Mouse (Mus musculus): Measurements from ENCODE around the gene Gpr107. TPM values are rescaled to one million over a fixed set of nuclear protein-coding genes. Genes with fewer than 3 reads are reported as not detected.
A peak's percentile ranks its signal among the peaks of the same experiment; 100 is the strongest.

Gene Gpr107
- total RNA-seq, 2 experiments from 2014 or later, result 8.9 to 24.7 TPM

DNA sequence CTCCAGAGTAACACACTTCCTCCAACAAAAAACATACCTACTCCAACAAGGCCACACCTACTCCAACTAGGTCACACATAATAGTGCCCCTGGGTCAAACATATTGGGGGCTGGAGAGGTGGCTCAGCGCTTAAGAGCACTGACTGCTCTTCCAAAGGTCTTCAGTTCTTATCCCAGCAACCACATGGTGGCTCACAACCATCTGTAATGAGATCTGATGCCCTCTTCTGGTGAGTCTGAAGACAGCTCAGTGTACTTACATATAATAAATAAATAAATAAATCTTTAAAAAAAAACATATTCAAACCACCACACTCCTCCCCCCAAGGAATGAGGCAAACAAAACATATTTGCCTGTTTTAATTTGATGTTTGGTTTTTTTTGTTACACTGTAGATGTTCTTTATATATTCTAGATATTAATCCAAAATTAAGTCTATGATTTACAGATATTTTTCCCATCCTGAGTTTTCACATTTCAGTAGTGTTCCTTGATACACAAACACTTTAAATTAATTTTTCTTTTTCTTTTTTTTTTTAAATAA is 76.7 kb downstream of the Gpr107 start:
- ATAC-seq (replicated peaks; ENCODE audit: low FRiP score, poor library complexity, severe bottlenecking), result no peak

DNA sequence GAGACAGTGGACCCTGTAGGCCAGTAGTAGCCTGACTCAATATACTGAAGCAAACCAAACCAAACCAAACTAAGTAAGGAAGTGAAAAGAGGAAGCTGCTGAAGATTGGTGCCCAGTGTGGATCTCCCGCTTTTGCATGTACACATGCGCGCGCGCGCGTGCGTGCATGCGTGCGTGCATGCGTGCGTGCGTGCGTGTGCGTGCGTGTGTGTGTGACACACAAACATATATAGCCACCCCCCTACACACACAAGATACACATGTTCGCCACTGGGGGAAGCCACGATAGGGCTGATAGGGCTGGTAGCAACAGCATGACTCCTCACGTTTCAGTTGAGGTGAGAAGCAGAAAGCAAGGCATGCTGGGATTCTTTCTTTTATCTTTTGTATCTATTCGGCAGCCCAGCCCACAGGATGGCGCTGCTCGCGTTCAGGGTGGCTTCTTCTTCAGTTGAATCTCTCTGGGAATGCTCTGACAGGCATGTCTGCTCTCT is 87.1 kb downstream of the Gpr107 start:
- no peak for ATAC-seq (replicated peaks; ENCODE audit: low FRiP score, poor library complexity, severe bottlenecking)

DNA sequence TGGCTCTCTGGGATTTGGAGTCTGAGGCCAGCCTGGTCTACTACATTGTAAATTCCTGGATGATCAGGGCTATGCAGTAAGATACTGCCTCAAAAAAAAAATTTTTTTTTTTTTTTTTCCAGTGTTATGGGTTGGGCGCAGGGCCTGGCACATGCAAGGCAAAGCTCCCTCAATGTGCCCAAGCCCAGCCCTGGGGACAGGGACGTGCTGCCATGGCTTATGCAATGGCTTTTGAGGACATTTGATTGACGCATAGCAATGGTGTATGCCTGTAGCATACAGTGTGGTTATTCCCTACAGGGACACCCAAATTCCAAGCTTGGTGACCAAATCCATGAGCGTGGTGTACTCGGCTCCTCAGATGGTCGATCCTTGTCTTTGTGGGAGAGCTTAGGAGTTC is 87.7 kb downstream of the Gpr107 start:
- no peak for ATAC-seq (replicated peaks; ENCODE audit: low FRiP score, poor library complexity, severe bottlenecking)

DNA sequence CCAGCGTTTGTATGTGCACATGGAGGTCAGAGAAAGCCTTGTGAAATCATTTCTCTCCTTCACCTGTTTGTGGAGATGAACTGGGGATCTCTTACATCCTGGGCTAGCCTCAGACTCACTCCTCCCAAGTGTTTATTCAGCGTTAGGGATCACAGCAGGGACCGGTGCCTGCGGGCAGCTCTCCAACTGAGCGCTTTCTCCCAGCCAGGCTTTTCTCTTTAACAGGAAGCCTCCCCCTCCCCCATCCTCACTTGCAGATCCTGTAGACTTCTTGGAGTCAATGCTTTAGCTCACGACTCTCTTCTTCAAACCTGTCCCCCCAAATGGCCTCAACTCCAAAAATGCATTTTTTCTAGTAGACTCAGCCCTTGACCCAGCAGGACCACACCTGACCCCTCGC is 89.5 kb downstream of the Gpr107 start:
- no peak for ATAC-seq (replicated peaks; ENCODE audit: low FRiP score, poor library complexity, severe bottlenecking)

DNA sequence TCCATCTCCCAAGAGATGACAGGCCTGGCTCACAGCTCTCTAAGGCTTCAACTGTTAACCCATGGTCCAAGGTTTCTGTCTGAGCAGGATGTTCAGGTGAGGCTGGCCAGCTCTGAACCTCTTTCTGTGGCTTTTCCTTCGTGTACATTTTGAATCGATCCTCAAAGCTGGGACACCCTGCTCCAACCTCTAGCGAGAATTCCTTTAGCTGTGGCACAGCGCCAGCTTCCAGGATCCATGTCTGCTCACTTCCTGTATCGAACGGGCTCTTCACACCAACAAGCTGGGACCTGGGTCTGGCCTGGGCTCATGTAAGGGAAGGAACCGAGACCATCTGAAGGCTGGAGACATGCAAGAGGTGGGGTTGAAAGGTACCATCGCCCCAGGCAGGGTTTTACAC is 92.1 kb downstream of the Gpr107 start:
- ATAC-seq (replicated peaks; ENCODE audit: low FRiP score, poor library complexity, severe bottlenecking), result no peak

DNA sequence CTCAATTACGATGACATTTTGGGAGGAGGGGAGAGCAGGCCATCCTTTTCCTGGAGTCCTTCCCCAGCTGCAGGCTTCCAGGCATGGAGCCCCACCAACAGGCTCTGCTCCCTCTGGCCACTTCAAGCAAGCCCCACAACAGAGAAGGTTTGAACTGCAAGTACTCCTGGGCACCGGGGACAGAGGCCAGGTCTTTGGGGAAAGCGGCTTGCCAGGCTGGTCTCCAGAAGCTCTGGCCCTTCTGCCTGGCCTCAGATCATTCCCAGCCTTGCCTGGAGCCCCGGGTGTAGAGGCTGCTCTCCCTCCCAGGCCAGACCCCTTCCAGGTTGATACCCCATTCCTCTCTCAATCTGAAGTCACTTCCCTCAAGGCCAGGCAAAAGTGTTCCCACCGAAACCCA is 92.9 kb downstream of the Gpr107 start:
- ATAC-seq (replicated peaks; ENCODE audit: low FRiP score, poor library complexity, severe bottlenecking), result no peak

DNA sequence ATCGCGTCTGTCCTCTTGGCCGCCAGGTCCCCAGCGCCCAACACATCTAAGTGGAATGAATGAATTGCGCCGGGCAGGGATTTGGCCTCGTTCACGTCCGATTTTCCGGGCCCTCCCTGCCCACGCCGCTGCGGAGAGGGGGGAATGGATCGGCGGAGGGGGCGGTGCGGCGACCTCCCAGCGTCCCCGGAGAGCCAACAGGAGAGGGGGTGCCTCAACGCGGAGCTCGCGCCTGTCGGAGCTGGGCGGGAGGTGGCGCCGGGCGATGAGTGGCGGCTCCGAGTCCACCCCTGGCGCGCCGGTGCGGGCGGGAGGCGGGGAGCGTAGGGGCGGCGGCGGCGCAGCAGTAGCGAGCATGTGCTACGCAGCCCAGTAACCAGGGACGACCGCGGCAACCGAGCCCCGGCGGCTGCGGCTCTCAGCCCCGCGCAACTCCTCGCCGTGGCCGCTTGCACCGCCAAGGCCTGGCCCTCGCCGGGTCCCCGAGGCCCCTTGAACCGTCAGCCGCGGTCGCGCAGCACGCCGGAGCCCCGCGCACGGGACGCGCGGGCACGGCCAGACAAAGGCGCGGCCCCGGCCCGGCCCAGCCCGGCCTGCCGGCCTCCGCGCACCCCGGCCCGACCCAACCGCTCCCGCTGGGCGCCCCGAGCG is 93.5 kb downstream of the Gpr107 start, which contains the start of gene Ncs1:
Gene Ncs1 (plus strand): TSS at position 333 of the 651 bp plus-strand sequence.
- ATAC-seq (replicated peaks; ENCODE audit: low FRiP score, poor library complexity, severe bottlenecking), result no peak

DNA sequence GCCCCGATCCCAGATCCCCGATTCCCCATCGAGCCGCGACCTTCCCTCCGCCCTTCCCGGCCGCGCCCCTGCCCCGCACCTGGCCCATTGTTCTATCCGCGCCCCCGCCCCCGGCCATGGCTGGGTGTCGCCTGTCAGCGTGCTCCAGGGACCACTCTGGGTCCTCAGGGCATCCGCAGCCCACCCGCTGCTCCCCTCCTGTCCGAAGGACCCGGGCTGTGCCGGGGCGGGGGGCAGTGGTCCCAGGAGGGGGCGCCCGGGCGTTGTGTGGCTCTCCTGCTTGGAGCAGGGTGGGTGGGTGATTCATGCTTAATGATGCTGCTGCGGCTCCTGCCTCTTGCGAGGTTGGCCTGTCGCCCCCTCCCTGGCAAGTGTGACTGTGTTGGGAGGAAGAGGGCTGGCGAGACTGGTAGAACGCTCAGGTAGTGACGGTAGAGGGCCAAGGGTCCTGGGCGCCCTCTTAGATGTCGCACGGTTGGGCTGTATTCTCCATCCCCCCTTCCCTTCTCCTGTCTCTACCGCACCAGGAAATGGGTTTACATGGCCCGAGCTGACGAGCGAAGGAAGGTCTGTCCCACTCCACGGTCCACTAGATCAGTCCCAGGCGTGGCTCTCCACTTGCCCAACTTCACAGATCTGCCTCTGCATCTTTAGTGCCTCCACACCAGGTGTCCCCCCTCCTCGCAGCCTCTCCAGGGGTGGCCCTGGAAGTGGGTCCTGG is 94.3 kb downstream of the Gpr107 start:
- no peak for ATAC-seq (replicated peaks; ENCODE audit: low FRiP score, poor library complexity, severe bottlenecking)

DNA sequence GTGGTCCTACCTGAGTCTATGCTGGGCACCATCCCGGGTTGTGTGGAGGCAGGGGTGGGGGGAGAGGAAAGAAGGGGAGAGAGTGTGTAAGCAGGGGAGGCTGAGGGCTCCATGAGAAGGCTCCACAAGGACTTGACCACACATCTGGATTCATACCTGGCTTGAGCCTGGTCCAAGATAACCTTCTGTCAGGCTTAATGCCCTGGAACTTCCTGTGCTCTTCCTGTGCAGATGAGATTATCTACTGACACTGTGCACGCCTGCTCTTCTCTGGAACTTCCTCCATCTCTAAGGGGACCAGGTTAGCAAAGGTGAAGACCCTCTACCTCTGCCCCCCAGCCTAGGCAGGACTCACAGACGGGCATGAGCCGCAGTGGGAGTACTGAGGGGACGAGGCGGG is 96.7 kb downstream of the Gpr107 start:
- no peak for ATAC-seq (replicated peaks; ENCODE audit: low FRiP score, poor library complexity, severe bottlenecking)

DNA sequence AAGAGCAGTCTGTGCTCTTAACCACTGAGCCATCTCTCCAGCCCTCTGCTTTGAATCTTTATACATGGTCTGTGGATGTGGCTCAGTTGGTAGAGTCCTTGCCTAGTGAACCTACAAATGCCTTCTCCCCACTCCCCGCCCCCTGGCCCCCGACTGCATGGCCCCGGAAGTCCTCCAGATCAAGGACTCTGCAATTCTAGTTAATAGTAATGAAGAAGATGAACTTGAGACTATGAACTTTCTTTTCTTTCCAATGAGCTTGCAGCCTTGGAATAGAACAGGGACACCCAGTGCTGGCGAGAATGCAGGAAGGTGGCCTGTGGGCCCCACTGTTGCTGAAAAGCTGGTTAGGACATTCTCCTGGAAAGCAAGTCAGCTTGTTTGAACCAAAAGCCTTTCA is 100.1 kb downstream of the Gpr107 start:
- no peak for ATAC-seq (replicated peaks; ENCODE audit: low FRiP score, poor library complexity, severe bottlenecking)

DNA sequence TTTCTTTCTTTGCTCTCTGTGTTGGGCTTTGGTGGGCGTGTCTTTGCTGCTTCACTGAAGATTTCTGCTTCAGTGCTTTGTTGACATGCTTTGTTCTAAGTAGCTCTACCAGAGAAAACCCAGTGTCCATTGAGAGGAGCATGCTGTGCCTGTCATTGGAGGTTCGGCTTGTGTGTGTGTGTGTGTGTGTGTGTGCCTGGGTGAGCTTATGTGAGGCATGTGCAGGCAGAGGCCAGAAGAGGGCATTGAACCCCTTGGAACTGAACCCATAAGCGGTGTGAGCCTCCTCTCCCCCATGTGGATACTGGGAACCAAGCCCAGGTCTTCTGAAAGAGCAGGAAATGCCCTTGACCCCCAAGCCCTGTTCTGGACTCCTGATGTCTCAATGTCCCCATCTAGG is 101.3 kb downstream of the Gpr107 start:
- no peak for ATAC-seq (replicated peaks; ENCODE audit: low FRiP score, poor library complexity, severe bottlenecking)

DNA sequence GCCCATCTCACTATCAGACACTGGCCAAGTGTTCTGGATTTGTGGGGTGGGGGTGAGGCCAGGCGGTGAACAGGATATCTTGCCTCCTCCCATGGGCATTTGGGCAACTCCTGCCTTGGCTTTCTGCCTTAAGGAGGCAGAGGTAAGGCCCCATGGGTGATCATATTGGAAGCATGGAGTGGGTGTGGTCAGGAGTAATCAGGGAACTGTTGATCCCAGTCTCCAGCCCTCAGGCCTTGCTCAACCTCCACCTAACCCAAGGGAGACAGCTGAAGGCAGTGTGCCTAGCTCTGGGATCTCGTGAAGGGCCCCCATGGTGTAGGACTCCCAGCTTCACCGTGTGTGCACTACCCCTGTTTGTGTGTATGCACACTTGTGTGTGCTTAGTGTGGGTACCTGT is 102.7 kb downstream of the Gpr107 start:
- ATAC-seq (replicated peaks; ENCODE audit: low FRiP score, poor library complexity, severe bottlenecking), result 0 out of 2 replicates have a peak, but pooled peaks have one; percentile 31

DNA sequence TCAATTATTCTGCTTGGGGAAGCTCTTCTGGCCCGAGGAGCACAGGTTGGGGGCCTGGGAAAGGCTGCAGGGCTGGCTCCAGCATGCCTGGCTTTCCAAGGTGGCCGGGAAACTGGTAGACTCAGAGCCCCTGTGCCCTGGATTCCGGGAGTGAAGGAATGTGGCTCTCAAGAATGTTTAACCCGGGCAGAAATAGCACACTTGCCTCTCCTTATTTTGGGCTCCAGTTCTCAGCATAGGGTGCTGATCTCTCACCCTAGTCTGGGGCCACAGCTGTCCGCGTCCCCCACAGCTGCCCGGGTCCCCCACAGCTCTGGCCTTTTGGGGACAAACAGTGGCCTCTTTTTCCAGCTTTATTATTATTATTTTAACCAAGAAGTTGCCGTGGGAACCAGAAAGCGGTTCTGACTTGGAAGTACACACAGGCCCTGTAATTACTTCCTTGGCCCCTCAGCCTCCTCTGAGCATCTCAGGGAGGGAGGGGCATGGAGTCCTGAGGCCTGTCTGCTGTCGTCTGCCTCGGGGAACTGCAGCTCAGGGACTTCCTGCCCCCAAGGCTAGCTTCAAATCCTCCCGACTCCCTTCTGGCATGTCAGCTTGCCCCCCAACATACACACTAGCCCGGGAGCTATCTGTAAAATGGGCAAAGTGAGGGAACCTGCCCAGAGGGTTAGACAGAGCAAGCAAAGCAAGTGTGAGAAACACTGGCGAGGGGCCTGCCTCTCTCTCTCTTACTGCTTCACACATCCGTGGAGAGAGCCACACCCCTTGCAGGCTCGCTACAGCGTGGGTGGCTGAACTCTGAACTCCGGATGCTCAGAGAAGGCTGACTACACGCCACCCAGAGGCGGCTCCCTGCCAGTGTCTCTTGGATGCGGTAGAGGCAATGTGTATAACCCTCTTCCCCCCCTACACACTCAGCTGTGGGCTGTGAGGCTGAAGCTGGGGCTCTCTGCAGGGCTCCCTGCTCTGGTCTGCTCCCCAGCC is 104.1 kb downstream of the Gpr107 start:
- ATAC-seq (replicated peaks; ENCODE audit: low FRiP score, poor library complexity, severe bottlenecking), result no peak

DNA sequence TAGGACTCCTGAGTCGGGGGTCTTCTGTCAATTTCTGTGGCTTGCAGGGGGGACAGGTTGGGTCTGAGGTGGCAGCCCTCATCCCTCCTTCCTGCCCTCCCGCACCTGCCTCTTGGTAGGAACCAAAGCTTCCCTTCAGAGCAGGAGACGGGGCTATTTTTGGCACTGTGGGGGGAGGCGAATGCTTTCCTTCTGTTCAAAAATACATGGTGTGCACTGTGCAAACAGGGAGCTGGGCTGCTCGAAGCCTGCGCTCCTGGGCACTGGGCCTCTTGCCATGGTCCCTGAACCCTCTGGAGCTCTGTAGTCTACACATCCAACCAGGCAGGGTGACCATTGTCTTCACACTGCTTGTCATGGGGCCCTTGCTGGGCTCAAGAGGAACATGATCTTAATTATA is 105.0 kb downstream of the Gpr107 start:
- ATAC-seq (replicated peaks; ENCODE audit: low FRiP score, poor library complexity, severe bottlenecking), result no peak

DNA sequence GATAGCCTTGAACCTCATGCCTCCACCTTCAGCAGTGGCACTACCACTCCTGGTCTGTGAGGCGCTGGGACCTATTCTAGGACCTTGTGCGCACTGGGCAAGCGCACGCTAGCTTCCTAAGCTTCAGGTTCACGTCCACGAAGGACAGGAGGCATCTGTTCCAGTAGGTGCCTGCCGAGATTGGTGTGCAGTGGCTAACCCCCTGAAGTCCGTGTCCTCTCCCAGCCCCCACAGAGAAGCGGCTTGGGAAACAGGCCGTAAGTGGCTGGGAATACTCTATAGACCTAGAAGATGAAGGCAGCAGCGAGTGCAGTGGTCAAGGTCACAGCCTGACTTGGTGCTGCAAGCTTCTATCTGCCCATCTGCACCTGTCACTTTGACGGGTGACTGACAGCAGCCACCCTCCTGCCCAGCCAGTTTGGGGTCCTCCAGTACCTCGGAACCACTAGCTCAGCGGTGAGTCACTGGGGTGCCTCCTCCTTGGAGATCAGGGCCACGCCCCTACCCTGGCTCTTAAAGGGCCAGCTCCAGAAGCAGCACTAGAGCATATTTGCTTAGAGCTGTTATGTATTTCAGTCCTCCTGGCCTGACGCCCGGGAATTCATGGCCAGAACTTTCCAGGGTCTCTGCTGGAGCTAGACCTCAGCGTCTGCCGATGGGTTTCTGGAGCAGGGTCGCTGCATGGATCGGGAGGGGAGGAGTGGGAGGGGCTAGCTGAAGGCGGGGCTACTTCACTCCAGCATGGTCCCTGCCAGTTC is 106.7 kb downstream of the Gpr107 start:
- no peak for ATAC-seq (replicated peaks; ENCODE audit: low FRiP score, poor library complexity, severe bottlenecking)

DNA sequence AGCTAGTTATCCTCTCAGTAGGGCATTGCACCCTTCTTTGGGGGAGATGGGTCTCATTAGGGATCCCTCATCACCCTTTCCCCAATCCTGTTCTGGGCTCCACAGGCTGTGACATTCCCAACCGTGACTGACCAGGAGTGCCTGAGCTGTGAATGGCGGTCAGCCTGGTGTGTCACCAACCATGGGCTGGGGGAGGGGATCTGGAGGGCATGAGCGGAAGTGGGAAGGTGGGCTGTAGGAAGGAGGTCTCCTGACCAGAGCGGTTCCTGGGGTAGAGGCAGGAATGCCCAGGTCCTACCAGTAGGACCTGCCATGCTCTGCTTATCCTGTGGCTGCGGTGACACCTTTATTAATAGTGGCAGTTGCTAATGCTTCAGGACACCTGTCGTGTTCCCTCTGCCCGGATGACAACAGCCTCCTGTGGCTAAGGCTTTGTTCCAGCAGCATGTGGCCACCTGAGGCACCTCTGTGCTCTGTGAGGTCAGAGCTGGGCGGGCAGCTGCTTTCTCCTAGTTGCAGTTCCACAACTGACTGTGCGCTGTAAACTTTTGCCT is 107.3 kb downstream of the Gpr107 start:
- ATAC-seq (replicated peaks; ENCODE audit: low FRiP score, poor library complexity, severe bottlenecking), result no peak

DNA sequence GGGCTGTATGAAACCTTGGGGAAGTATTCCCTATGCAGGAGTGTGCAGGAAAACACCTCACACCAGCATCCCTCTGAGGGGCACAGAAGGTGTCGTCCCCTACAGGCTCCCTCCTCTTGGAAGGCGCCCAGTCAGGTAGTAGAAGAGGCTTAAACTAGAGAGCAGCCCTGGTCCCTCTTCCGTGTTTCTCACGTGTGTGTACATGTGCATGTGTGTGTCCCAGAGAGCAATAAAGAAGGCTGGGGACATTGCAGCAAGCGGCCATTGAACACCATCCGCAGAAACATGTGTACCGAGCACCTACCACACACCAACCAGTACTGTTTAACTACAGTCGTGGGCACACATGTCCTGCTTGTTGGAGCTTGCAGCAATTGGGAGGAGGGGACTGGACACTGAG is 108.4 kb downstream of the Gpr107 start:
- ATAC-seq (replicated peaks; ENCODE audit: low FRiP score, poor library complexity, severe bottlenecking), result no peak

DNA sequence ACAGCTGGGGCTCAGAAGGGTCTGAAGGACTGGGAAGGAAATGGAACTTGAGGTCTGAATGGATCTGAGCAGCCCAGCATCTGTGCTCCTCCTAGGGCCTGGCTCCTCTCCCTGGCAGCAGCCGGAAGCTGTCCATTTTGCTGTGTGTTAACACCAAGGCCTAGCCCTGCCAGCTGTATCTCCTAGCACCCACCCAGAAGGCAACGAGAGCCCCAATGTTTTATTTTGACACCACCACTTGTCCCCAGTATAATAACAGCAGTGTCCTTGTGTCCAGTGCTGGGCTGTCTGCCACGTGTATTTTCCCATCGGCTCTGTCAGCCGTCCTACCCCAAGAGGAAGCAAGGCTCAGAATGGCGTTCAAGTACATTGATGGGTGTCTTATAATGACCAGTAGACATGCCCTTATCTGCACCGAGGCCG is 110.9 kb downstream of the Gpr107 start:
- no peak for ATAC-seq (replicated peaks; ENCODE audit: low FRiP score, poor library complexity, severe bottlenecking)

Data from erythroid progenitor cell, adult 5-6 weeks (primary cell).